Mouse (Mus musculus) embryonic fibroblast, embryonic 13.5 days (primary cell): ENCODE measurements at regions not wholly inside any gene's neighbourhood (a gene's known extent, or its start where the extent isn't known, plus 50 kb on each side); places are given as distances from the start of the nearest gene placed in this dataset.

Experiments used
- H3K27ac ChIP-seq: 2 replicates; pipeline ENCODE4 v1.5.1; 2012; ENCODE audit warnings: low read length, control low read depth, inconsistent platforms; ENCODE audit not compliant: insufficient read depth
- H3K4me1 ChIP-seq: 2 replicates; pipeline ENCODE4 v1.6.1; 2011; ENCODE audit warnings: low read length; ENCODE audit not compliant: control insufficient read depth, insufficient read depth
- H3K4me3 ChIP-seq: 2 replicates; pipeline ENCODE4 v1.5.1; 2011; ENCODE audit warnings: mild to moderate bottlenecking, control low read depth, low read length; ENCODE audit not compliant: insufficient read depth
- CTCF ChIP-seq: IDR thresholded peaks from 2 replicates; pipeline ENCODE4 v1.5.1; 2011; ENCODE audit warnings: mild to moderate bottlenecking, control low read depth, low read length, moderate library complexity, borderline replicate concordance; ENCODE audit not compliant: insufficient read depth
- POLR2A ChIP-seq: IDR thresholded peaks from 2 replicates; pipeline ENCODE4 v1.6.1; 2011; ENCODE audit warnings: low read depth, mild to moderate bottlenecking, control low read depth, low read length, moderate library complexity

GRCm38 (mm10) chr5:91456924-91457323, 54.1 kb upstream of the Btc start:
- Histone ChIP-seq H3K4me1 (no peaks in the 10 kb centered on the region), H3K27ac (no peak overlapping the region), H3K4me3 (no peak overlapping the region)
- TF ChIP-seq POLR2A (no peak), CTCF (no peak)

- peak; percentile 22; the same call in 1 of the 2 replicates for TF ChIP-seq CTCF
- TF ChIP-seq POLR2A, result no peak
- H3K27ac ChIP-seq, result no peak overlapping the region
- H3K4me3 ChIP-seq, result no peak overlapping the region
- H3K4me1 ChIP-seq, result no peaks in the 10 kb centered on the region
Measured at GRCm38 (mm10) chr5:91464876-91465508, 52.4 kb upstream of the Parm1 start.
